Mouse (Mus musculus) thymus, adult 2 months (tissue): ENCODE measurements around the gene Cc2d2b.

Experiments used
- CTCF ChIP-seq: fragments of 200-500 bp; IDR thresholded peaks from 2 replicates; pipeline ENCODE4 v1.5.1; 2012; ENCODE audit warnings: mild to moderate bottlenecking, control low read depth, low read length, moderate library complexity, borderline replicate concordance; ENCODE audit not compliant: control insufficient read depth, poor library complexity, insufficient read depth; ENCODE audit errors: extremely low read depth
- POLR2A ChIP-seq: fragments of 200-500 bp; IDR thresholded peaks from 2 replicates; pipeline ENCODE4 v1.6.1; 2012; ENCODE audit warnings: mild to moderate bottlenecking, low read length, control low read depth, moderate library complexity; ENCODE audit not compliant: control insufficient read depth, poor library complexity, insufficient read depth; ENCODE audit errors: extremely low read depth

DNA sequence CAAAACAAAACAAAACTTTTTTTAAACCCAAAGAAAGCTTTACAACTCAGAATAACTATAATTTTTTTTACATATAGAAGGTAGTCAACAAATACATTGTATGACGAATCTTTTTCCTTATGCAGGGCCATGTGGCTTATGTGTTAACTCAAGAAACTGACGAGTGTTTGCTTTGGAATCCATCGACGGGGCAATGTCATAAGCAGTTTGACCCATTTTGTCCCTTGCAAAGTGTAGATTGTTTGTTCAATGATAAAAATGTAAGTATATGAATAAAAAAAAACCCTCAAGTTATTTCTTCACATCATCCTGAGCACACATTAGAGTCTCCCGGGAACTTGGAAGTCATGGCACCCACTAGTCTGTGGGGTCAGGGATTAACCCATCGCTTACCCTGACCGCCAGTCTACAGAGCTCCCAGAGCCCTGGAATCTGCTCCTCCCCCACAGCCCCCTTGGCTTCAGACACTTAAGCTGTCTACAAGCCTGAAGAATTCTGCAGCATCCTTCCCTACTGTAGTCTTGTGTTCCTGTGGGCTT lies 67.2 kb downstream of the Cc2d2b start:
- TF ChIP-seq CTCF (no peak), POLR2A (no peak)
